Mouse (Mus musculus): ENCODE measurements around the gene Tmem220. TPM values are rescaled to one million over a fixed set of nuclear protein-coding genes. Genes with fewer than 3 reads are reported as not detected.
A peak's percentile ranks its signal among the peaks of the same experiment; 100 is the strongest.

Gene Tmem220
- polyA plus RNA-seq, 1 experiment from 2014 or later: 2.2 TPM

DNA sequence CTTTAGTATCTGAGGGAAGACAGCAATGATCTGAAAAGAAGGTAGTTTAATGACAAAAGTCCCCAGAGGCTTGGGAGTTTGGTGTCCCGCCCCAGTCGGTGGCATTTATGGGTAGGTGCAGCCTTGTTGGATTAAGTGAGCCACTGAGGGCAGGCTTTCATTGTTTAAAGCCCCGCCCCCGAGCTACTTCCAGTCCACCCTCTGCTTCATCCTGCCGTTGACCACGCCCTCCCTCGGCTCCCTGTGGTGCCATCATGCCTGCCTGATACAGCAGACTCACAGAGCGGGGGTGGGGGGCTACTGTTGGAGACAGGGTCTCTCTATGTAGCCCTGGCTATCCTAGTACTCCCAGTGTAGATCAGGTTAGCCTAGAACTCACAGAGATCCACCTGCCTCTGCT lies 18.1 kb downstream of the Tmem220 start:
- peaks cover 47% of the 10 kb centered on the region for H3K36me3 ChIP-seq
- WGBS: 54% methylated on average over 8 of the region's 8 CpGs
- no peak overlapping the region for H3K4me3 ChIP-seq (replicated peaks)

DNA sequence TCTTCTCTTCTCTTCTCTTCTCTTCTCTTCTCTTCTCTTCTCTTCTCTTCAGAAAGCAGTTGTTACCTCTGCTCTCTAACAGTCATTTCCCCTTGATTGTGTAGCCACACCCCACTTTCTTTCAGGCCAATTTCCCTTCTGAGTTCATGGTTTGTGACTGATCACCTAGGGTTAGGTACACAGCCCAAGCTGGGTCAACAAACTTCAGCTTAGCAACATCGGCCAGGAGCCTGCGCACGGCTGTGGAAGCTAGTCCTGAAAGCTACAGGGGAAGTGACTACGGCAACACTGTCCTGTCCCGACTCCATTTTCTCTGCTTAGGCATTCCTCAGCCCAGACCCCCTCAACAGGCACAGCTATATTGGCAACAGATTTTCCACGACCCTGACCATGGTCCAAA lies 20.0 kb downstream of the Tmem220 start:
- H3K4me3 ChIP-seq (replicated peaks): no peak overlapping the region
- H3K27me3 ChIP-seq: no peaks in the 10 kb centered on the region
- 81% methylated on average over 6 of the region's 6 CpGs for WGBS
- H3K9ac ChIP-seq: no peak overlapping the region
- H3K36me3 ChIP-seq: peaks cover 36% of the 10 kb centered on the region
- no peaks in the 10 kb centered on the region for H3K9me3 ChIP-seq (replicated peaks)
- no peak for ATAC-seq (ENCODE audit: insufficient number of reproducible peaks, low FRiP score, low TSS enrichment, low read depth)
- no peaks in the 10 kb centered on the region for H3K4me1 ChIP-seq
- H3K27ac ChIP-seq (replicated peaks): no peak overlapping the region
- H3K4me2 ChIP-seq (replicated peaks): no peak overlapping the region

More for the DNA sequence above, 18.1 kb downstream of the Tmem220 start:
- Histone ChIP-seq H3K9me3 (replicated peaks) (no peaks in the 10 kb centered on the region), H3K9ac (no peak overlapping the region), H3K4me2 (replicated peaks) (no peak overlapping the region), H3K4me1 (no peaks in the 10 kb centered on the region), H3K27ac (replicated peaks) (no peak overlapping the region), H3K27me3 (no peaks in the 10 kb centered on the region)
- ATAC-seq (ENCODE audit: insufficient number of reproducible peaks, low FRiP score, low TSS enrichment, low read depth): no peak

DNA sequence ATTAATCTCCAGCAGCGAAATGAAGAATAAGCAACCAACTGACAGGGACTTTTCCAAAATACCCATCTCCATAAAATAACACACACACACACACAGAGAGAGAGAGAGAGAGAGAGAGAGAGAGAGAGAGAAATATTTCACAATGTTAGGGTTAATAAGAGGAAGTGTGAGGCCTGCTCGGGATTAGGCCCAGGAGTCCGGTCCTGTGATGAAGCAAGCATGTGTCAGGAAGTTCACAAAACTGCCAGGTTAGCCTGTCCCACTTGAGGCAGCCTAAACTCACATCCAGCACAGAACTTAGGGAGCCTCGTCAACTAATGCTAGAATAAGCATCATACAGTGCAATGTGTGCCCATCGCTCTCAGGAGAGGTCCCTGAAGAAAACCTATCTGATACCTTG lies 22.2 kb downstream of the Tmem220 start:
- Histone ChIP-seq H3K27me3 (no peaks in the 10 kb centered on the region), H3K4me3 (replicated peaks) (no peak overlapping the region), H3K27ac (replicated peaks) (no peak overlapping the region), H3K9ac (no peak overlapping the region), H3K9me3 (replicated peaks) (no peaks in the 10 kb centered on the region), H3K36me3 (peaks cover 13% of the 10 kb centered on the region; the same call in 1 of the 2 replicates), H3K4me2 (replicated peaks) (no peak overlapping the region), H3K4me1 (0 out of 2 replicates have a peak, but pooled peaks cover 5% of the 10 kb centered on the region)
- ATAC-seq (ENCODE audit: insufficient number of reproducible peaks, low FRiP score, low TSS enrichment, low read depth): no peak
- 86% methylated on average over 5 of the region's 5 CpGs for WGBS

DNA sequence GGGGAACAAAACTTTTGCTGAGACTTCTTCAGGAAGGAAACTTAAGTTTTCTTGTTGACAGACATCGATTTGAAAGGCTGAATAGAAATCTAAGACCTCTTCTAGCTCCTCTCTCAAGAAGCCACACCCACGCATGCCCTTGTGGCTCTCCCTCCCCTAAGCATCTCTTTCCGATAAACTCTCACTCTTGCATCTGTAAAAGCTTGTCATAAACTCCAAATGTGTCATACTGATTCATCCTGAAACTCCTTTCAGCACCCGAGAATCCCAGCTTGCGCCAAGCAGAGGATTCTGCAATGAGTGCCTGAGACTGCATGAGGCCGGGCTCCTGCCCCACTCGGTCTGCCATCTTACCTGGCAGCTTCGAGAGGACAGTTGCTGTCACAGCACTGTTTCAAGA lies 23.5 kb downstream of the Tmem220 start:
- no peak overlapping the region for H3K27ac ChIP-seq (replicated peaks)
- peaks cover 11% of the 10 kb centered on the region; the same call in 1 of the 2 replicates for H3K36me3 ChIP-seq
- no peak for ATAC-seq (ENCODE audit: insufficient number of reproducible peaks, low FRiP score, low TSS enrichment, low read depth)
- no peak overlapping the region for H3K9ac ChIP-seq
- peaks cover 9% of the 10 kb centered on the region for H3K4me1 ChIP-seq
- H3K9me3 ChIP-seq (replicated peaks): no peaks in the 10 kb centered on the region
- no peak overlapping the region for H3K4me2 ChIP-seq (replicated peaks)
- no peaks in the 10 kb centered on the region for H3K27me3 ChIP-seq
- no peak overlapping the region for H3K4me3 ChIP-seq (replicated peaks)
- 87% methylated on average over 8 of the region's 8 CpGs for WGBS

DNA sequence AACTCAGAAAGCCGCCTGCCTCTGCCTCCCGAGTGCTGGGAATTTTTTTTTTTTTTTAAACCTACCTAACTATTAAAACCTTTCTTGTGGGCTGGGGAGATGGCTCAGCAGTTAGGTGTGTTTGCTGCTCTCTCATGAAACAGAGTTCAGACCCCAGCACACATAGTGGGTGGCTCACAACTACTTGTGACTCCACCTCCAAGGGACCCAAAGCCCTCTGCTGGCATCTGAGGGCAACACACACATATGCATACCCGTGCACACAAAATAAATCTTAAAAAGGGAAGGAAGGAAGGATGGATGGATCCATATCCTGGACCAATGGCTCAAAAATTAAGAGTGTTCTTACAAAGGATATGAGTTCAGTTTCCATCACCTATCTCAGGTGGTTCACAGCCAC lies 24.3 kb downstream of the Tmem220 start:
- ATAC-seq (ENCODE audit: insufficient number of reproducible peaks, low FRiP score, low TSS enrichment, low read depth): no peak
- Histone ChIP-seq H3K4me2 (replicated peaks) (no peak overlapping the region), H3K27ac (replicated peaks) (no peak overlapping the region), H3K4me3 (replicated peaks) (no peak overlapping the region), H3K9ac (no peak overlapping the region), H3K9me3 (replicated peaks) (no peaks in the 10 kb centered on the region), H3K36me3 (peaks cover 11% of the 10 kb centered on the region; the same call in 1 of the 2 replicates), H3K4me1 (peaks cover 16% of the 10 kb centered on the region), H3K27me3 (no peaks in the 10 kb centered on the region)
- 85% methylated on average over 3 of the region's 3 CpGs for WGBS

DNA sequence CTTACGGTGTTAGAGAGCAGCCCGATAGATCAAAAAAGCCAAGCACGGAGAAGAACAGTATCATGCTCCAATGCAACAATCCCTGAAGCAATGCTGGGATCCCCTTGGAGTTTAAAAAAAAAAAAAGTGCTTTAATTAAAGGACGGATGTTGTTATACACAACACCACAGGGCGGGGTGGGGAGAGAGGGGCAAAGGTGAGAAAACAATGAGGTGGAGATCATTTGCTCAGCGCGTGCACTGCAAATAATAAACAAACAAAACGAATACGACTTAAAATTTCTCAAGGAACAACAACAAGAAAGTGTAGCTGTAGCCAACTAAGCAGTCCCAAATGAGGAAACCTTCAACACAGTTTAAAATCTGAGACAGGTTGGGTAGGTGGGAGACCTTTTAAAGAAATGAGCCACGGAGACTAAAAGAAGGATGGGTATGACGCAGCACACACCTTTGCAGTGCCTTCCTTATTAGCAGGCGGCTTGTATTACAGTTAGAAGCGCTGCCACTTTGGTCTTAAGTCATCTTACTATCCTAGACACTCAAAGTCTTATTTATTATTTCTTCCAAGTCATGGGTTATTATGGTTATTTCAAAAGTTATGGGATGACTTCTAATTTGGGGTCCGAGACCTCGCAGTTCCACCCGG lies 26.8 kb downstream of the Tmem220 start:
- peaks cover 16% of the 10 kb centered on the region for H3K36me3 ChIP-seq
- WGBS: 6% methylated on average over 16 of the region's 16 CpGs
- peak overlapping the region; percentile 67 for H3K4me2 ChIP-seq (replicated peaks)
- peaks cover 16% of the 10 kb centered on the region for H3K4me1 ChIP-seq
- H3K27me3 ChIP-seq: no peaks in the 10 kb centered on the region
- peak overlapping the region; percentile 98 for H3K4me3 ChIP-seq (replicated peaks)
- peak overlapping the region; percentile 87 for H3K9ac ChIP-seq
- H3K27ac ChIP-seq (replicated peaks): peak overlapping the region; percentile 88
- ATAC-seq (ENCODE audit: insufficient number of reproducible peaks, low FRiP score, low TSS enrichment, low read depth): no peak; the same call in 1 of the 2 replicates
- no peaks in the 10 kb centered on the region for H3K9me3 ChIP-seq (replicated peaks)

DNA sequence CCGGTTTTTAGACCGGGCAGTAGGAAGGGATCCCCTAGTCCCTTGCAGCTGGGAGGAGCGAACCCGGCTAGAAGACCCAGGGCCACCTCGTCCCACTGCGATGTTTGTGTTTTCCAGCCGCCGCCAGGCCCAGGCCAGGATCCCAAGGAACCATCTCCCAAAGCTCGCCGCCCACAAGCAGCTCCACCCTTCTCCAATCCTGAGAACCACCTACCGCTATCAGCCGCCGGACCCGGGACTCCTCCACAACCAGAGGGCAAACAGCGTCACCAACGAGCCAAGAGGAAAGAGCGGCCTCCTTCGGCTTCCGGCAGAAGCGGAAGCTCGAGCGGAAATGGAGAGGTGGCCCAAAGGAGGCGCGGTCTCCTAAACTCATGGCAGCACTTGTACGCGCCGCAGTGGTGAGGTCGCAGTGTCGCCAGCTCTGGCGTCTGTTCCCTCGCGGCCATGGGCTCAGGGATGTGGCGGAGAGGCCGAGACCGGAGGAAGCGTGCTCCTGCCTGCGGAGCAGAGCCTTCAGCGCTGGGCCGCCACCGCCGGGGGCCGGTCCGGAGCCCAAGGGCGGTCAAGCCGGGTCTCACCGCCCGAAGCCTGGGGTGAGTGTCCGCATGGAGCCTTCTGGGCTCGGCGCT lies 27.5 kb downstream of the Tmem220 start, which contains the start of the genes Adprm and Sco1:
Gene Adprm (minus strand): TSS at position 274 of the 632 bp plus-strand sequence.
Gene Sco1 (plus strand): TSS at position 350 of the 632 bp plus-strand sequence.
- H3K9ac ChIP-seq: peak within 1 kb of the TSS; percentile 87
- H3K27me3 ChIP-seq: no peaks in the 10 kb centered on the region
- peaks cover 16% of the 10 kb centered on the region for H3K4me1 ChIP-seq
- peak; percentile 90 for ATAC-seq (ENCODE audit: insufficient number of reproducible peaks, low FRiP score, low TSS enrichment, low read depth)
- H3K36me3 ChIP-seq: peaks cover 22% of the 10 kb centered on the region
- H3K27ac ChIP-seq (replicated peaks): peak within 1 kb of the TSS; percentile 88
- H3K4me2 ChIP-seq (replicated peaks): peak within 1 kb of the TSS; percentile 67
- no peaks in the 10 kb centered on the region for H3K9me3 ChIP-seq (replicated peaks)
- WGBS: under 1% methylated on average over 49 of the region's 50 CpGs
- H3K4me3 ChIP-seq (replicated peaks): peak within 1 kb of the TSS; percentile 98

DNA sequence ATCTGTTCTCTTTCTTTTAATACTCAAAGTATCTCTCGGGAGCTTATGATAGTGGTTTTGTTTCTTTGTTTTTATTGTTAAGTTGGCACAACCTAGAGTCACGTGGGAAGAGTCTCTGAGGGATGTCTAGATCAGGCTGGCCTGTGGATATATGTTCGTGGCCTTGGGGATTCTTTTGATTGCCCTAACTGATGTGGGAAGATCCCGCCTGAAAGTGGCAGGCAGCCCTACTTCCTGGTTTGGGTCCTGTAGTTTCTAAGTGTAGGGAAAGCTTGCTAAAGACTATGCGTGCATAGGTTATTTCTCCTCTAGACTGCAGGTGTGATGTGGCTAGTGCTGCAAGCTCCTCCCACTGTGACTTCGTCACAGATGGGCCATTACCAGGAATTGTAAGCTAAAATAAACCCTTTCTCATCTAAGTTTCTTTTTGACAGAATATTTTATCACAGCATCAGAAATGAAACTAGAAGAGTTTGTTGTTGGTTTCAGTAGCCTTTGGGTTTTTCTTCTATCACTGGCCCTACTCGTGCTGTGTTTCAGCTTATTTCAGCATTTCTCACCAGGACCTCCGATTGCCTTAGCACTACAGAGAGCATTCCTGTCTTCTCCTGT lies 29.9 kb downstream of the Tmem220 start:
- Histone ChIP-seq H3K4me1 (peaks cover 16% of the 10 kb centered on the region), H3K27me3 (no peaks in the 10 kb centered on the region), H3K4me3 (replicated peaks) (no peak overlapping the region), H3K9me3 (replicated peaks) (no peaks in the 10 kb centered on the region), H3K4me2 (replicated peaks) (no peak overlapping the region), H3K9ac (no peak overlapping the region), H3K36me3 (peaks cover 42% of the 10 kb centered on the region), H3K27ac (replicated peaks) (no peak overlapping the region)
- no peak for ATAC-seq (ENCODE audit: insufficient number of reproducible peaks, low FRiP score, low TSS enrichment, low read depth)
- WGBS: 86% methylated on average over 8 of the region's 8 CpGs

DNA sequence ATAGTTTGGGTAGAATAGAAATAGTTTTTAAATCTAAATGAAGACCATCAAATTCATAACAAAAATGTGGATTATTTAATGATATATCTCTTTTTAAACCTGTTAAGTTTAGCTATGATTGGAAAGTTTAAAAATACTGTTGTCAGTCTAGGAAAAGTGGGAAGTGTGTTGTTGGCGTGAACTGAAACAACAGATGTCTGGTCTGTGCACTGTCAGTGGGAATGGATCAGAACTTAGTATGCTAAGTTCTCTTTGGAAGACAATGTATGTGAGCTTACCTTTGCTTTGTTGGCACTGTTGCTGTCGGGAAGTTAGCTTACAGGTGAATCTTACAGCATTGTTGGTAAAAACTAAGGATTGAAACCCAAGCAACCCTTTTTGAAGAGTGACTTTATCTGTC lies 36.4 kb downstream of the Tmem220 start:
- H3K9ac ChIP-seq: no peak overlapping the region
- WGBS: 84% methylated on average over 2 of the region's 2 CpGs
- no peak overlapping the region for H3K27ac ChIP-seq (replicated peaks)
- peaks cover 92% of the 10 kb centered on the region for H3K36me3 ChIP-seq
- no peaks in the 10 kb centered on the region for H3K9me3 ChIP-seq (replicated peaks)
- H3K4me1 ChIP-seq: no peaks in the 10 kb centered on the region
- no peak for ATAC-seq (ENCODE audit: insufficient number of reproducible peaks, low FRiP score, low TSS enrichment, low read depth)
- no peak overlapping the region for H3K4me2 ChIP-seq (replicated peaks)
- H3K4me3 ChIP-seq (replicated peaks): no peak overlapping the region
- H3K27me3 ChIP-seq: no peaks in the 10 kb centered on the region

DNA sequence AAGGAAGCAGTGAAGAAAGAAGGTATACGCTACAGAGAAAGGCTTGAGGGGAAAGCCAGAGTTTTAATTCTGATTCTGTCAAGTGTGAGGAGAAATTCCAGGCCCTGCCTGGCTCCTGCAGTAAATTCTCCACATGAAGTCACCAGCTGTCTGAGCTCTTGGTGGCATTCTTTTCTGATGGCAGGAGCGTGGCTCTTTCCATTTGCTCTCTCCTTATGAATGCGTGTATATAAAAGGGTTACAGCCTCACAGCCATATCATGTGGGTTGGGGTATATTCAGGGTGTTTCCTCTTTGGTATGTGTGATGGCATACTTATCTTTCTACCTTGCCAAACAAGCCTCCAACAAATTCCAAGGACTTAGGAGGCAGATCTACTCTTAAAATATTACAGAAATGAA lies 37.8 kb downstream of the Tmem220 start:
- Histone ChIP-seq H3K4me3 (replicated peaks) (no peak overlapping the region), H3K4me1 (no peaks in the 10 kb centered on the region), H3K27ac (replicated peaks) (no peak overlapping the region), H3K4me2 (replicated peaks) (no peak overlapping the region), H3K36me3 (peaks cover 78% of the 10 kb centered on the region), H3K27me3 (no peaks in the 10 kb centered on the region), H3K9me3 (replicated peaks) (no peaks in the 10 kb centered on the region), H3K9ac (no peak overlapping the region)
- ATAC-seq (ENCODE audit: insufficient number of reproducible peaks, low FRiP score, low TSS enrichment, low read depth): no peak
- 88% methylated on average over 3 of the region's 3 CpGs for WGBS

DNA sequence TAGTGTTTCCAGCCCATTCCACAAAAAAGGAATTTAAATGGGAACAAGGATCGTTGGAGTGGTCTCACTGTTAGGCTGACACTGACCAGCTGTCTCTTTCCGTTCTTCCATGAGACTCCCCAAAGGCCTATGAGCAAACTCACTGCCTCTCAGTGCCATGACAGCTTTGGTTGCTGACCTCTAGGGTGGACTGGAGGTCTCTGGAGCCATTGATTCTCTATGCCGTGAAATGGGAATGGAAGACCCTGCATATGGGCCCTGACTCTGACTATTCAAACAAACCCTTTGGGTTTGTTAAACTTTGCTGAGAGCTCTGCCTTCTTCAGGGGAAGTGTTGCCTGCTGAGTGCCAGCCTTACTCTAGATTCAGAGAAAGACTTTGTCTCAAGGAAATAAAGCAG lies 42.8 kb downstream of the Tmem220 start:
- no peak for ATAC-seq (ENCODE audit: insufficient number of reproducible peaks, low FRiP score, low TSS enrichment, low read depth)
- Histone ChIP-seq H3K9me3 (replicated peaks) (no peaks in the 10 kb centered on the region), H3K4me1 (no peaks in the 10 kb centered on the region), H3K9ac (no peak overlapping the region), H3K27ac (replicated peaks) (no peak overlapping the region), H3K4me2 (replicated peaks) (no peak overlapping the region), H3K4me3 (replicated peaks) (no peak overlapping the region), H3K27me3 (no peaks in the 10 kb centered on the region), H3K36me3 (peaks cover 35% of the 10 kb centered on the region)
- WGBS: 81% methylated on average over 3 of the region's 3 CpGs
